Mouse (Mus musculus) C2C12 (cell line): Measurements from ENCODE around the gene Aspg.

Experiments used
- CEBPB ChIP-seq: IDR thresholded peaks from one replicate; pipeline ENCODE4 v1.6.1; 2011; ENCODE audit warnings: low read depth, mild to moderate bottlenecking, control low read depth, moderate library complexity
- CTCF ChIP-seq: IDR thresholded peaks from one replicate; pipeline ENCODE4 v1.5.1; 2011; ENCODE audit not compliant: control insufficient read depth, insufficient read depth, insufficient read length
- FOSL1 ChIP-seq: IDR thresholded peaks from one replicate; pipeline ENCODE4 v1.8.0; 2011; ENCODE audit warnings: mild to moderate bottlenecking, low read length; ENCODE audit not compliant: poor library complexity, insufficient read depth, severe bottlenecking
- MAX ChIP-seq: IDR thresholded peaks from one replicate; pipeline ENCODE4 v1.6.1; 2011; ENCODE audit warnings: mild to moderate bottlenecking, control low read depth
- MYOG ChIP-seq: IDR thresholded peaks from one replicate; pipeline ENCODE4 v1.6.1; 2011; ENCODE audit not compliant: control insufficient read depth, insufficient read length; ENCODE audit errors: extremely low read depth
- USF1 ChIP-seq: IDR thresholded peaks from one replicate; pipeline ENCODE4 v1.6.1; 2011; ENCODE audit warnings: low read depth, mild to moderate bottlenecking, control low read depth, moderate library complexity

GRCm38 (mm10) chr12:112143116-112143832, 36.8 kb downstream of the Aspg start:
- TF ChIP-seq CTCF (no peak), MYOG (no peak), USF1 (no peak), CEBPB (no peak), FOSL1 (no peak), MAX (no peak)
